Mouse (Mus musculus) small intestine, adult 2 months (tissue): ENCODE measurements around the gene Epb41l2. TPM values are rescaled to one million over a fixed set of nuclear protein-coding genes. Genes with fewer than 3 reads are reported as not detected.

Experiments
- H3K27ac ChIP-seq: fragments of 200-500 bp; 2 replicates; pipeline ENCODE4 v1.5.1; 2012; ENCODE audit warnings: low read depth, low read length, control low read depth, inconsistent platforms; ENCODE audit not compliant: insufficient read depth
- H3K27me3 ChIP-seq: fragments of 200-500 bp; 2 replicates; pipeline ENCODE4 v1.6.1; 2012; ENCODE audit warnings: mild to moderate bottlenecking, moderate library complexity, low read length, inconsistent platforms; ENCODE audit not compliant: control insufficient read depth, insufficient read depth
- H3K36me3 ChIP-seq: fragments of 200-500 bp; 2 replicates; pipeline ENCODE4 v1.6.1; 2012; ENCODE audit warnings: mild to moderate bottlenecking, low read length, control low read depth, inconsistent platforms; ENCODE audit not compliant: control insufficient read depth, insufficient read depth
- H3K4me1 ChIP-seq: fragments of 200-500 bp; 2 replicates; pipeline ENCODE4 v1.6.1; 2012; ENCODE audit warnings: low read length, inconsistent platforms, mixed read lengths; ENCODE audit not compliant: control insufficient read depth, insufficient read depth, insufficient read length
- H3K4me3 ChIP-seq: fragments of 200-500 bp; 2 replicates; pipeline ENCODE4 v1.5.1; 2012; ENCODE audit warnings: low read depth, mild to moderate bottlenecking, control low read depth, inconsistent platforms, low read length, moderate library complexity
- CTCF ChIP-seq: fragments of 200-500 bp; IDR thresholded peaks from 2 replicates; pipeline ENCODE4 v1.5.1; 2012; ENCODE audit warnings: low read depth, mild to moderate bottlenecking, control low read depth, inconsistent platforms, low read length, moderate library complexity, mixed read lengths; ENCODE audit not compliant: insufficient replicate concordance, insufficient read length; ENCODE audit errors: extremely low read depth
- POLR2A ChIP-seq: fragments of 200-500 bp; IDR thresholded peaks from 2 replicates; pipeline ENCODE4 v1.6.1; 2012; ENCODE audit warnings: low read depth, mild to moderate bottlenecking, control low read depth, inconsistent platforms, low read length, moderate library complexity
- WGBS: fragments of 180-500 bp; shearing (Covaris S2); methylation state at CpG from one replicate; pipeline ENCODE4 v1.1.7; 2018; 5-methylcytosine and 5-hydroxymethylcytosine counted together
- polyA plus RNA-seq: library from polyadenylated mRNA; depleted of rRNA; stranded (reverse); fragments of >200 nt; gene quantifications from 2 replicates; pipeline ENCODE4 v1.2.3, GENCODE M21; 2012; rRNA removed

The Epb41l2 gene
- 8.0 and 18.2 TPM in 2 replicates for polyA plus RNA-seq

- no peaks in the 10 kb centered on the region for H3K27me3 ChIP-seq
- TF ChIP-seq POLR2A (peak; percentile 96), CTCF (no peak)
- H3K4me3 ChIP-seq, result peak within 1 kb of the TSS; percentile 84
- H3K36me3 ChIP-seq, result no peaks in the 10 kb centered on the region
- no peaks in the 10 kb centered on the region for H3K4me1 ChIP-seq
- WGBS, result under 1% methylated on average over 53 of the region's 55 CpGs
- H3K27ac ChIP-seq, result peak within 1 kb of the TSS; percentile 77
Observed at GRCm38 (mm10) chr10:25359208-25359958, at the start of gene Epb41l2. Gene Epb41l2, plus strand, starts transcription at chr10:25359798.

GRCm38 (mm10) chr10:25309996-25310395, 49.6 kb upstream of the Epb41l2 start:
- TF ChIP-seq CTCF (no peak), POLR2A (no peak)
- H3K4me3 ChIP-seq, result no peak overlapping the region
- peaks cover 2% of the 10 kb centered on the region; the same call in 1 of the 2 replicates for H3K4me1 ChIP-seq
- no peak overlapping the region for H3K27ac ChIP-seq
- H3K27me3 ChIP-seq, result no peaks in the 10 kb centered on the region
- WGBS, result 89% methylated on average over 5 of the region's 5 CpGs
- no peaks in the 10 kb centered on the region for H3K36me3 ChIP-seq

- 90% methylated on average over 4 of the region's 4 CpGs for WGBS
- no peaks in the 10 kb centered on the region for H3K27me3 ChIP-seq
- peaks cover 2% of the 10 kb centered on the region; the same call in 1 of the 2 replicates for H3K4me1 ChIP-seq
- no peak overlapping the region for H3K27ac ChIP-seq
- H3K4me3 ChIP-seq, result no peak overlapping the region
- no peaks in the 10 kb centered on the region for H3K36me3 ChIP-seq
- TF ChIP-seq POLR2A (no peak), CTCF (no peak)
Observed at GRCm38 (mm10) chr10:25310736-25311135, 48.9 kb upstream of the Epb41l2 start.

GRCm38 (mm10) chr10:25311554-25312212, 47.9 kb upstream of the Epb41l2 start:
- no peak for TF ChIP-seq CTCF
- no peak for TF ChIP-seq POLR2A
- no peaks in the 10 kb centered on the region for H3K36me3 ChIP-seq
- 68% methylated on average over 9 of the region's 9 CpGs for WGBS
- no peak overlapping the region for H3K27ac ChIP-seq
- no peak overlapping the region for H3K4me3 ChIP-seq
- no peaks in the 10 kb centered on the region for H3K27me3 ChIP-seq
- H3K4me1 ChIP-seq, result peaks cover 2% of the 10 kb centered on the region; the same call in 1 of the 2 replicates

- 30% methylated on average over 17 of the region's 17 CpGs for WGBS
Observed at GRCm38 (mm10) chr10:25313856-25314584, 45.6 kb upstream of the Epb41l2 start.

GRCm38 (mm10) chr10:25317665-25318064, 41.9 kb upstream of the Epb41l2 start:
- no peak for TF ChIP-seq CTCF
- no peak for TF ChIP-seq POLR2A
- Histone ChIP-seq H3K4me1 (peaks cover 2% of the 10 kb centered on the region; the same call in 1 of the 2 replicates), H3K4me3 (no peak overlapping the region), H3K27me3 (no peaks in the 10 kb centered on the region), H3K36me3 (no peaks in the 10 kb centered on the region), H3K27ac (no peak overlapping the region)

More at GRCm38 (mm10) chr10:25313856-25314584, 45.6 kb upstream of the Epb41l2 start:
- H3K36me3 ChIP-seq, result no peaks in the 10 kb centered on the region
- H3K4me3 ChIP-seq, result peak overlapping the region; percentile 33
- H3K27me3 ChIP-seq, result no peaks in the 10 kb centered on the region
- no peak overlapping the region for H3K27ac ChIP-seq
- TF ChIP-seq POLR2A (no peak), CTCF (no peak)
- H3K4me1 ChIP-seq, result peaks cover 2% of the 10 kb centered on the region; the same call in 1 of the 2 replicates
